Mouse (Mus musculus): ENCODE measurements at regions not wholly inside any gene's neighbourhood (a gene's known extent, or its start where the extent isn't known, plus 50 kb on each side); places are given as distances from the start of the nearest gene placed in this dataset.

DNA sequence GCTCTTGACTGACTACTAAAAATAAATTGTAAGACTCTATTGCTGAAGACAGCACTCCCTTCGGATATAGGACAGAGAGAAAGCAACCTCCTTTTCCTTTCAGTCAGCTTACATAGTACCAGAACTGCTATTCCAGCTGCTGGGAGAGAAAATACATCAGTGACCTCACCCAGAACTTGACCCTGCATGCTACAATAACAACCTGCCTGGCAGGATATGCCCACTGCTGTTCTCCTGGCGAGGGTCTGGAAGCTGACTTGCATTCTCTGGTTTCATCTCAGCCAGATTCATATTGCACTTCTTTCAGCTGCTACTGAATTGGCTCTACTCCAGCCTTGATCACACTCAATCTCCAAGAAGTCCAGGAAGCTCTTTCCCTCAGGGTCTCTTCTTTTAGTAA is 179.1 kb upstream of the Itga4 start:
- ATAC-seq (ENCODE audit: insufficient read depth) (no peak), DNase-seq (ENCODE audit: low read depth in 3 of 3, low spot score in 3 of 3) (no peak)
- TF ChIP-seq EP300 (IDR thresholded peaks at IDR 0.05; ENCODE audit: low read depth) (no peak), CTCF (IDR thresholded peaks at IDR 0.05; ENCODE audit: low read depth) (no peak)
- H3K4me1 ChIP-seq (replicated peaks; ENCODE audit: control insufficient read depth in 2 of 2, insufficient read depth in 2 of 2, low read length in 1 of 2), result no peaks in the 10 kb centered on the region
- no peak overlapping the region for H3K4me3 ChIP-seq (ENCODE audit: insufficient read depth in 1 of 2, low read depth in 2 of 2, low read length in 2 of 2)
- no peaks in the 10 kb centered on the region for H3K27me3 ChIP-seq (ENCODE audit: control insufficient read depth, insufficient read depth, low read length)
- H3K27ac ChIP-seq, result no peak overlapping the region
- no peak overlapping the region for H3K9ac ChIP-seq (replicated peaks)
- H3K36me3 ChIP-seq (replicated peaks; ENCODE audit: control insufficient read depth, insufficient read depth, low read depth), result no peaks in the 10 kb centered on the region
- no peak overlapping the region for H3K4me2 ChIP-seq (ENCODE audit: low read depth)
- 40% methylated on average over 2 of the region's 2 CpGs for WGBS (ENCODE audit: insufficient replicate concordance)
- H3K9me3 ChIP-seq (ENCODE audit: control insufficient read depth, low read length), result no peaks in the 10 kb centered on the region

DNA sequence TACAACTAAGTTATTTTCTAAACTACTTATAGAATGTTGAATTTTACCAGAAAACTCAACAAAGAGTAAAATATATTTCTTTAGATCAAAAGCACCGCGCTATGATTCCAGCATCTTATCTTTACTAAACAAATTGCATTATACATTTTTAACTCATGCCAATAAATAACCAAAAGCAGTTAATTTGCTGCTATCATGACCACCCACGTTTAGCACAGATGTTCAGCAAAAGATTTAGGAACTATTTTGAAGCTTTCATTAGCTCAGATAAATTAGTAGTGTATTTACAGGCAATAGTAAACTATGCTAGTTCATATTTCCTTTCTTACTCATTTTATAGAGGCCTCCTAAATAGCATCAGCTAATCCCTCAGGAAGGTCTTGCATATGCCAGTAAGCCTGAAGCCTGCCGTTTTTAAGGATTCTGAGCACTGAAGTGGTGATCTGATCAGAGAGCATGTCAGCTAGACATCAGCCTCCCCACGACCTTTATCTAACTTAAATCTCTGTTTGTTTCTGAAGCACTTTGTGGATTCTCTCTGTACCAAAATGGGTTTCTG is 176.3 kb upstream of the Itga4 start:
- Histone ChIP-seq H3K36me3 (replicated peaks; ENCODE audit: control insufficient read depth, insufficient read depth, low read depth) (no peaks in the 10 kb centered on the region), H3K4me3 (ENCODE audit: insufficient read depth in 1 of 2, low read depth in 2 of 2, low read length in 2 of 2) (no peak overlapping the region), H3K4me2 (ENCODE audit: low read depth) (no peak overlapping the region), H3K9me3 (ENCODE audit: control insufficient read depth, low read length) (no peaks in the 10 kb centered on the region), H3K9ac (replicated peaks) (no peak overlapping the region), H3K27me3 (ENCODE audit: control insufficient read depth, insufficient read depth, low read length) (no peaks in the 10 kb centered on the region), H3K27ac (no peak overlapping the region), H3K4me1 (replicated peaks; ENCODE audit: control insufficient read depth in 2 of 2, insufficient read depth in 2 of 2, low read length in 1 of 2) (peaks cover 3 to 5% of the 10 kb centered on the region in 2 experiments; a peak in 3 of 4 replicates)
- DNase-seq (ENCODE audit: low read depth in 3 of 3, low spot score in 3 of 3), result no peak
- ATAC-seq (ENCODE audit: insufficient read depth), result no peak
- no peak for TF ChIP-seq CTCF (IDR thresholded peaks at IDR 0.05; ENCODE audit: low read depth)
- TF ChIP-seq EP300 (IDR thresholded peaks at IDR 0.05; ENCODE audit: low read depth), result peak; percentile 48; the same call in 1 of the 2 replicates
- WGBS (ENCODE audit: insufficient replicate concordance), result 40% methylated on average over 5 of the region's 5 CpGs

DNA sequence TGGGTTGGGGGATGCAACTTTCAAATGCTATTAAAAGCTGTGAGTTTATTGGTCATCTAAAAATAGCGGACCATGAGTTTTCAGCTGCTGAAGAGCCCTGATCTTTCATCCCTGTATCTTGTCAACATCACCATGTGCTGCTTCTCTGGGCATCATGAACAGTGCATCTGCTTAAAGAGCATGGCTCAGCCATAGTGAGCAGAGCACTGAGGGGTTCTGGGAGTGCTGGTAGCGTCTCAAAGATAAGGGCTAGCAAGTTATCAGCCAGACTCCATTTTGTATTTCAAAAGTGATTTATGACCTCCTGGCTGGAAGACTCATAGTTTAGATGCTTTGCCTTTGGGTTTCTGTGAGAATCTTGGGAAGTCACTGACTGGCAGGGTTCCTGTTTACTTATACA is 173.5 kb upstream of the Itga4 start:
- DNase-seq (ENCODE audit: low read depth in 3 of 3, low spot score in 3 of 3), result no peak
- TF ChIP-seq EP300 (IDR thresholded peaks at IDR 0.05; ENCODE audit: low read depth) (no peak), CTCF (IDR thresholded peaks at IDR 0.05; ENCODE audit: low read depth) (no peak)
- Histone ChIP-seq H3K4me2 (ENCODE audit: low read depth) (no peak overlapping the region), H3K9me3 (ENCODE audit: control insufficient read depth, low read length) (no peaks in the 10 kb centered on the region), H3K27ac (no peak overlapping the region), H3K4me1 (replicated peaks; ENCODE audit: control insufficient read depth in 2 of 2, insufficient read depth in 2 of 2, low read length in 1 of 2) (peaks cover 3 to 5% of the 10 kb centered on the region in 2 experiments; a peak in 3 of 4 replicates), H3K9ac (replicated peaks) (no peak overlapping the region), H3K27me3 (ENCODE audit: control insufficient read depth, insufficient read depth, low read length) (no peaks in the 10 kb centered on the region), H3K4me3 (ENCODE audit: insufficient read depth in 1 of 2, low read depth in 2 of 2, low read length in 2 of 2) (no peak overlapping the region), H3K36me3 (replicated peaks; ENCODE audit: control insufficient read depth, insufficient read depth, low read depth) (no peaks in the 10 kb centered on the region)
- no peak for ATAC-seq (ENCODE audit: insufficient read depth)
- WGBS (ENCODE audit: insufficient replicate concordance), result 55% methylated on average over 2 of the region's 2 CpGs

DNA sequence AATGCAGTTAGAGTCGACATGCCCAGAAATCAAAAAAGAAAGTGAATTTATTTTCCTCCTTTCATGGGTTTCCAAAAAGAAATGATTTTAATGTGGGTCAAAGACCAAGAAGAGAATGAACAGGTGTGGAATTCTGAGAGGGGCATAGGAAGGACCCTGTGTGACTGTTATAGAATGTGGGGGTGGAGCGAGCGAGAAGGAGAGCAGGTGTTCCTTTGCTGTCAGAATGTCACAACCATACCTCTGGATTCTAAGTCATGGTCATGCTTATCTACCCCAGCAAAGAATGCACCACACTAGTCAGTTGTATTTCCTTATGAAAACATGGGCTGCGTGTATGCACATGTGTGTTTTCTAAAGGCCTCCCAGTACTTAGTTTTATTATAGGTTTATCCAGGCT is 168.9 kb upstream of the Itga4 start:
- Histone ChIP-seq H3K27ac (no peak overlapping the region), H3K4me2 (ENCODE audit: low read depth) (no peak overlapping the region), H3K4me1 (replicated peaks; ENCODE audit: control insufficient read depth in 2 of 2, insufficient read depth in 2 of 2, low read length in 1 of 2) (peaks cover 5 to 13% of the 10 kb centered on the region in 2 experiments; a peak in 3 of 4 replicates), H3K9ac (replicated peaks) (no peak overlapping the region), H3K36me3 (replicated peaks; ENCODE audit: control insufficient read depth, insufficient read depth, low read depth) (no peaks in the 10 kb centered on the region), H3K27me3 (ENCODE audit: control insufficient read depth, insufficient read depth, low read length) (no peaks in the 10 kb centered on the region), H3K4me3 (ENCODE audit: insufficient read depth in 1 of 2, low read depth in 2 of 2, low read length in 2 of 2) (no peak overlapping the region), H3K9me3 (ENCODE audit: control insufficient read depth, low read length) (no peaks in the 10 kb centered on the region)
- ATAC-seq (ENCODE audit: insufficient read depth) (no peak), DNase-seq (ENCODE audit: low read depth in 3 of 3, low spot score in 3 of 3) (no peak)
- no peak for TF ChIP-seq EP300 (IDR thresholded peaks at IDR 0.05; ENCODE audit: low read depth)
- no peak for TF ChIP-seq CTCF (IDR thresholded peaks at IDR 0.05; ENCODE audit: low read depth)
- WGBS (ENCODE audit: insufficient replicate concordance), result 70% methylated on average over 4 of the region's 4 CpGs

DNA sequence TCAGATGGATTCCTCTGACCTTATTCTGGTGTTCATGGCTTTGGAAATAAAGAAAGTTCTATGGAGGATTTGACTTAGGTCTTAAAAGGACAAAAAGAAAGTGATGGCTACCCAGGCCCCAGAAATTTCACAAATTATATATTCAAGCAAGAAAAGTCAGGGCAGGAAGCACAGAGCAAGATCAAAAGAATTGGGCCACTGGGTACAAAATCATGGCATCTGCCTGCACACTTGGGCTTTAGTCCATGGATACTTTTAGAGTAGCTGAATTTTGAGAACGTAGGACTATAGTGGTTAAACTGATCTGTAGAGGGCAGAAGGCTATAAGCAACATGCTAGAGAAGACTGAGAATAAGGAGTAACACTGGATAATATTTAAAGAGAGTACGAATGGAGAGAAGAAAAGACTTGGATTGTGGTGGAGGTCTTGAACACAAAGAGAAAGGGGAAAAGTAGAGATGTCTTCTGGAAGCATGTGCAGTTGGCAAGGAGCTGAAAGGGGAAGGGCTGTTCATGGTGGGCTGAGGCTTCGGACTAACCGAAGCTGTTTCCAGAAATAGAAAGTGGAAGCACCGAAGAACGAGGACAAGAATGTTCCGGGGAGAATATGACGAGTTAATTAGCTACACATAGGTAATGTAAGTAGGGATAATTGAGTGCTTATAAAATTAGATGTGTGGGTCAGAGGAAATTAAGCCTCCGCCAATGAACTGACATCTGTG is 168.2 kb upstream of the Itga4 start:
- Histone ChIP-seq H3K27ac (no peak overlapping the region), H3K4me3 (ENCODE audit: insufficient read depth in 1 of 2, low read depth in 2 of 2, low read length in 2 of 2) (peak overlapping the region in 1 of 2 experiments; percentile 21; a peak in 1 of 4 replicates), H3K4me1 (replicated peaks; ENCODE audit: control insufficient read depth in 2 of 2, insufficient read depth in 2 of 2, low read length in 1 of 2) (peaks cover 5 to 12% of the 10 kb centered on the region in 2 experiments; a peak in 3 of 4 replicates), H3K9ac (replicated peaks) (0 out of 2 replicates have a peak overlapping the region, but pooled peaks have one; percentile 18), H3K4me2 (ENCODE audit: low read depth) (peak overlapping the region; percentile 52), H3K27me3 (ENCODE audit: control insufficient read depth, insufficient read depth, low read length) (no peaks in the 10 kb centered on the region), H3K9me3 (ENCODE audit: control insufficient read depth, low read length) (no peaks in the 10 kb centered on the region), H3K36me3 (replicated peaks; ENCODE audit: control insufficient read depth, insufficient read depth, low read depth) (no peaks in the 10 kb centered on the region)
- 17% methylated on average over 9 of the region's 9 CpGs for WGBS (ENCODE audit: insufficient replicate concordance)
- DNase-seq (ENCODE audit: low read depth in 3 of 3, low spot score in 3 of 3), result no peak
- TF ChIP-seq EP300 (IDR thresholded peaks at IDR 0.05; ENCODE audit: low read depth) (no peak), CTCF (IDR thresholded peaks at IDR 0.05; ENCODE audit: low read depth) (no peak)
- ATAC-seq (ENCODE audit: insufficient read depth), result no peak

Data from liver, embryonic 14.5 days (tissue).